Mouse (Mus musculus): Measurements from ENCODE around the gene Psrc1. TPM values are rescaled to one million over a fixed set of nuclear protein-coding genes. Genes with fewer than 3 reads are reported as not detected.

The Psrc1 gene
- polyA plus RNA-seq, 1 experiment from 2014 or later, result 76.5 TPM

- TF ChIP-seq CTCF (IDR thresholded peaks at IDR 0.05; ENCODE audit: low read depth), result no peak
- no peaks in the 10 kb centered on the region for H3K9me3 ChIP-seq (ENCODE audit: low read depth, low read length)
- WGBS, result 69% methylated on average over 5 of the region's 5 CpGs
- H3K4me1 ChIP-seq (ENCODE audit: insufficient read depth), result peaks cover 9% of the 10 kb centered on the region
- H3K4me2 ChIP-seq, result no peak overlapping the region
- H3K27me3 ChIP-seq (ENCODE audit: insufficient read depth, low read length), result no peaks in the 10 kb centered on the region
- DNase-seq, result no peak
- H3K9ac ChIP-seq, result no peak overlapping the region
- no peak overlapping the region for H3K27ac ChIP-seq (ENCODE audit: low read depth)
- no peaks in the 10 kb centered on the region for H3K36me3 ChIP-seq (ENCODE audit: insufficient read depth)
- ATAC-seq (ENCODE audit: insufficient read depth), result no peak
- H3K4me3 ChIP-seq (ENCODE audit: low read depth, low read length), result no peak overlapping the region
Observed at GRCm38 (mm10) chr3:108368721-108369120, 14.9 kb upstream of the Psrc1 start.

GRCm38 (mm10) chr3:108372274-108372673 is 11.4 kb upstream of the Psrc1 start:
- peaks cover 6% of the 10 kb centered on the region for H3K4me1 ChIP-seq (ENCODE audit: insufficient read depth)
- peak overlapping the region; percentile 84 for H3K27ac ChIP-seq (ENCODE audit: low read depth)
- no peak for TF ChIP-seq CTCF (IDR thresholded peaks at IDR 0.05; ENCODE audit: low read depth)
- H3K27me3 ChIP-seq (ENCODE audit: insufficient read depth, low read length), result no peaks in the 10 kb centered on the region
- no peak overlapping the region for H3K9ac ChIP-seq
- H3K4me3 ChIP-seq (ENCODE audit: low read depth, low read length), result no peak overlapping the region
- H3K4me2 ChIP-seq, result no peak overlapping the region
- WGBS, result 18% methylated on average over 3 of the region's 3 CpGs
- DNase-seq, result peak; percentile 61
- peak; percentile 56 for ATAC-seq (ENCODE audit: insufficient read depth)
- no peaks in the 10 kb centered on the region for H3K9me3 ChIP-seq (ENCODE audit: low read depth, low read length)
- H3K36me3 ChIP-seq (ENCODE audit: insufficient read depth), result no peaks in the 10 kb centered on the region

- Histone ChIP-seq H3K9ac (no peak overlapping the region), H3K9me3 (ENCODE audit: low read depth, low read length) (no peaks in the 10 kb centered on the region), H3K27ac (ENCODE audit: low read depth) (peak overlapping the region; percentile 84), H3K36me3 (ENCODE audit: insufficient read depth) (no peaks in the 10 kb centered on the region), H3K27me3 (ENCODE audit: insufficient read depth, low read length) (no peaks in the 10 kb centered on the region), H3K4me2 (no peak overlapping the region), H3K4me3 (ENCODE audit: low read depth, low read length) (no peak overlapping the region), H3K4me1 (ENCODE audit: insufficient read depth) (peaks cover 6% of the 10 kb centered on the region)
- TF ChIP-seq CTCF (IDR thresholded peaks at IDR 0.05; ENCODE audit: low read depth), result no peak
- WGBS, result 31% methylated on average over 3 of the region's 3 CpGs
- peak; percentile 64 for DNase-seq
- ATAC-seq (ENCODE audit: insufficient read depth), result peak; percentile 85
Observed at GRCm38 (mm10) chr3:108372691-108373090, 10.9 kb upstream of the Psrc1 start.

- no peaks in the 10 kb centered on the region for H3K36me3 ChIP-seq (ENCODE audit: insufficient read depth)
- WGBS, result 72% methylated on average over 7 of the region's 7 CpGs
- H3K4me2 ChIP-seq, result no peak overlapping the region
- H3K9ac ChIP-seq, result no peak overlapping the region
- H3K4me3 ChIP-seq (ENCODE audit: low read depth, low read length), result no peak overlapping the region
- peaks cover 10% of the 10 kb centered on the region for H3K4me1 ChIP-seq (ENCODE audit: insufficient read depth)
- no peaks in the 10 kb centered on the region for H3K27me3 ChIP-seq (ENCODE audit: insufficient read depth, low read length)
- no peak overlapping the region for H3K27ac ChIP-seq (ENCODE audit: low read depth)
- H3K9me3 ChIP-seq (ENCODE audit: low read depth, low read length), result no peaks in the 10 kb centered on the region
- no peak for DNase-seq
- ATAC-seq (ENCODE audit: insufficient read depth), result no peak
- TF ChIP-seq CTCF (IDR thresholded peaks at IDR 0.05; ENCODE audit: low read depth), result no peak
Observed at GRCm38 (mm10) chr3:108378875-108379663, 4.6 kb upstream of the Psrc1 start.

GRCm38 (mm10) chr3:108380695-108381094 is 2.9 kb upstream of the Psrc1 start:
- Histone ChIP-seq H3K4me2 (no peak overlapping the region), H3K4me1 (ENCODE audit: insufficient read depth) (peaks cover 21% of the 10 kb centered on the region), H3K27me3 (ENCODE audit: insufficient read depth, low read length) (no peaks in the 10 kb centered on the region), H3K36me3 (ENCODE audit: insufficient read depth) (peaks cover 5% of the 10 kb centered on the region; the same call in 1 of the 2 replicates), H3K27ac (ENCODE audit: low read depth) (no peak overlapping the region), H3K9me3 (ENCODE audit: low read depth, low read length) (no peaks in the 10 kb centered on the region), H3K9ac (no peak overlapping the region), H3K4me3 (ENCODE audit: low read depth, low read length) (no peak overlapping the region)
- TF ChIP-seq CTCF (IDR thresholded peaks at IDR 0.05; ENCODE audit: low read depth), result peak; percentile 62
- DNase-seq, result no peak
- ATAC-seq (ENCODE audit: insufficient read depth), result no peak
- 81% methylated on average over 6 of the region's 6 CpGs for WGBS

- Histone ChIP-seq H3K27me3 (ENCODE audit: insufficient read depth, low read length) (no peaks in the 10 kb centered on the region), H3K36me3 (ENCODE audit: insufficient read depth) (peaks cover 19% of the 10 kb centered on the region), H3K4me2 (peak overlapping the region; percentile 78), H3K4me3 (ENCODE audit: low read depth, low read length) (peak overlapping the region; percentile 44; the same call in 1 of the 2 replicates), H3K9ac (peak overlapping the region; percentile 17), H3K4me1 (ENCODE audit: insufficient read depth) (peaks cover 21% of the 10 kb centered on the region), H3K9me3 (ENCODE audit: low read depth, low read length) (no peaks in the 10 kb centered on the region), H3K27ac (ENCODE audit: low read depth) (peak overlapping the region; percentile 25; the same call in 1 of the 2 replicates)
- ATAC-seq (ENCODE audit: insufficient read depth) (no peak), DNase-seq (peak; percentile 50)
- no peak for TF ChIP-seq CTCF (IDR thresholded peaks at IDR 0.05; ENCODE audit: low read depth)
- WGBS, result 58% methylated on average over 14 of the region's 14 CpGs
Observed at GRCm38 (mm10) chr3:108381945-108382875, 1.4 kb upstream of the Psrc1 start.

GRCm38 (mm10) chr3:108384425-108384824 is 786 bp downstream of the Psrc1 start:
- DNase-seq (no peak), ATAC-seq (ENCODE audit: insufficient read depth) (no peak)
- no peaks in the 10 kb centered on the region for H3K9me3 ChIP-seq (ENCODE audit: low read depth, low read length)
- WGBS, result 27% methylated on average over 2 of the region's 2 CpGs
- H3K36me3 ChIP-seq (ENCODE audit: insufficient read depth), result peaks cover 26% of the 10 kb centered on the region
- H3K4me3 ChIP-seq (ENCODE audit: low read depth, low read length), result peak overlapping the region; percentile 44
- peaks cover 24% of the 10 kb centered on the region for H3K4me1 ChIP-seq (ENCODE audit: insufficient read depth)
- no peak for TF ChIP-seq CTCF (IDR thresholded peaks at IDR 0.05; ENCODE audit: low read depth)
- H3K9ac ChIP-seq, result peak overlapping the region; percentile 46
- H3K27me3 ChIP-seq (ENCODE audit: insufficient read depth, low read length), result no peaks in the 10 kb centered on the region
- H3K27ac ChIP-seq (ENCODE audit: low read depth), result no peak overlapping the region
- H3K4me2 ChIP-seq, result peak overlapping the region; percentile 78
